Mouse (Mus musculus) midbrain, embryonic 13.5 days (tissue): ENCODE data around the gene Fam25c. TPM values are rescaled to one million over a fixed set of nuclear protein-coding genes. Genes with fewer than 3 reads are reported as not detected.

Experiments
- ATAC-seq: fragments of 200-750 bp; cut with Nextera tagmentation; 2 replicates; pipeline ENCODE4 v1.8.0; 2017; ENCODE audit warnings: mild to moderate bottlenecking, moderate TSS enrichment, moderate library complexity
- H3K27ac ChIP-seq: fragments of 300-500 bp; sonication (generic); 2 replicates; pipeline ENCODE4 v1.5.1; 2015; ENCODE audit warnings: inconsistent platforms, mild to moderate bottlenecking, moderate library complexity
- H3K27me3 ChIP-seq: fragments of 300-500 bp; sonication (generic); 2 replicates; pipeline ENCODE4 v1.6.1; 2015; ENCODE audit warnings: mild to moderate bottlenecking, inconsistent platforms
- H3K36me3 ChIP-seq: fragments of 300-500 bp; sonication (generic); 2 replicates; pipeline ENCODE4 v1.6.1; 2015; ENCODE audit warnings: mild to moderate bottlenecking, inconsistent platforms
- H3K4me1 ChIP-seq: fragments of 300-500 bp; sonication (generic); replicated peaks from 2 replicates; pipeline ENCODE4 v1.6.1; 2015; ENCODE audit warnings: inconsistent platforms
- H3K4me2 ChIP-seq: fragments of 300-500 bp; sonication (generic); replicated peaks from 2 replicates; pipeline ENCODE4 v1.6.1; 2015; ENCODE audit warnings: moderate library complexity, mild to moderate bottlenecking, inconsistent platforms
- H3K4me3 ChIP-seq: fragments of 300-500 bp; sonication (generic); replicated peaks from 2 replicates; pipeline ENCODE4 v1.5.1; 2015; ENCODE audit warnings: mild to moderate bottlenecking, inconsistent platforms
- H3K9ac ChIP-seq: fragments of 300-500 bp; sonication (generic); replicated peaks from 2 replicates; pipeline ENCODE4 v1.6.1; 2015; ENCODE audit warnings: mild to moderate bottlenecking, inconsistent platforms
- H3K9me3 ChIP-seq: fragments of 300-500 bp; sonication (generic); 2 replicates; pipeline ENCODE4 v1.6.1; 2016; ENCODE audit warnings: mild to moderate bottlenecking, inconsistent platforms
- WGBS: fragments of 180-500 bp; shearing (Covaris S2); methylation state at CpG from one replicate; pipeline ENCODE4 v1.1.7; 2015; 5-methylcytosine and 5-hydroxymethylcytosine counted together
- polyA plus RNA-seq: library from polyadenylated mRNA; unstranded; fragments of >200 nt; fragmentation: Nextera tagmentation; extraction: Ambion mirVana; gene quantifications from 2 replicates; pipeline ENCODE4 v1.2.1, GENCODE M21; 2015

Fam25c gene
- polyA plus RNA-seq: not detected in 2 replicates

DNA sequence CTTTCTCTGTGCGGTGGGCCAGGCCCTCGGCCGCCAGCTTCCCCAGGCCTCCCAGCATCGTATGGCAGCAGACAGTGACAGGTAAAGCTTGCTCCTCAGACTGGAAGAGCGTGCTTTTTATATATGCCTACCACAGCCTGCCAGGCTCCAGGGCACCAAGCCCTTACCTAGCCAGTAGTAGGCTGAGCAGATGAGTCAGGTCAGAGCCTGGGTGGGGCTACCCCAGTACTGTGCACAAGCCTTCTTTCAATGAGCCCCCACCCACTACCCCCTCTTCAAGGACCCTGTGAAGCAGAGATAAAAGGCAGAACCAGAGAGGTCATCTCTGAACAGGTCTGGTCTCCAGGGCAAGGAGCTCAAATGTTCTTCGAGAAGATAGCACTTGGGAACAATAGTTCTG lies at the start of gene Fam25c:
TSS of gene Fam25c (minus strand) at position 133 of the 400 bp plus-strand sequence.
- H3K27ac ChIP-seq: no peak within 1 kb of the TSS
- WGBS: 87% methylated on average over 6 of the region's 6 CpGs
- ATAC-seq: no peak
- no peaks in the 10 kb centered on the region for H3K9me3 ChIP-seq
- H3K36me3 ChIP-seq: no peaks in the 10 kb centered on the region
- no peak within 1 kb of the TSS for H3K4me3 ChIP-seq
- H3K4me2 ChIP-seq: no peak within 1 kb of the TSS
- H3K9ac ChIP-seq: no peak within 1 kb of the TSS
- no peaks in the 10 kb centered on the region for H3K4me1 ChIP-seq
- H3K27me3 ChIP-seq: no peaks in the 10 kb centered on the region

DNA sequence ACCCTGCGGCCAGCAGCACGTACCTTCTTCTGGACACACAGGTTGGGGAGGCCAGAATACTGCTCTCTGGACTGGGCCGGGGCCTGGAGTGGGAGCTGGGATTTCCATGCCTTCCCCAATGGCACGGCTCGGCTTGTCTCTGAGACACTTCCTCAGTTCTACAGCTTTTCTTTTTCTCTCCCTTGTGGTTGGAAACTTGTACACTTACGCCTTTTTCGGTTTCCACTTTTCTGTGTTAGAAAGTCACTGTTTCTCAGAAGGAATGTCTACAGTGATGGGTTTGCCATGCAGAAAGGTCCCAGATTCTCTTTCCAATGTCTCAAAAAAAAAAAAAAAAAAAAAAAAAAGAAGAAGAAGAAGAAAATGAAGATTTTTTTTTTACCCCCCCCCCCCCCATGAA lies 48.2 kb upstream of the Fam25c start:
- H3K4me2 ChIP-seq: no peak overlapping the region
- H3K27me3 ChIP-seq: no peaks in the 10 kb centered on the region
- WGBS: over 99% methylated on average over 7 of the region's 7 CpGs
- H3K9me3 ChIP-seq: no peaks in the 10 kb centered on the region
- H3K4me3 ChIP-seq: no peak overlapping the region
- no peaks in the 10 kb centered on the region for H3K4me1 ChIP-seq
- no peak overlapping the region for H3K9ac ChIP-seq
- peaks cover 68% of the 10 kb centered on the region for H3K36me3 ChIP-seq
- H3K27ac ChIP-seq: no peak overlapping the region
- ATAC-seq: no peak

DNA sequence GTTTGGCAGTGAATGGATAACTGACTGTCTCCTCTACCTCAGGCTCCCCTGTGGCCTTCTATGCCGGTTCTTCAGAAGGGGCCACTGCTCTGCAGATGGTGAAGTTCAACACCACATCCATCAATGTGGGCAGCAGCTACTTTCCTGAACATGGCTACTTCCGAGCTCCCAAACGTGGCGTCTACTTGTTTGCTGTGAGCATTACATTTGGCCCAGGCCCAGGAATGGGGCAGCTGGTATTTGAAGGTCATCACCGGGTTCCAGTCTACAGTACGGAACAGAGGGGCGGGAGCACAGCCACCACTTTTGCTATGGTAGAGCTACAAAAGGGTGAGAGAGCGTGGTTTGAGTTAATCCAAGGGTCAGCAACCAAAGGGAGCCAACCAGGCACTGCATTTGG lies 47.6 kb upstream of the Fam25c start:
- no peaks in the 10 kb centered on the region for H3K4me1 ChIP-seq
- H3K4me3 ChIP-seq: no peak overlapping the region
- H3K9me3 ChIP-seq: no peaks in the 10 kb centered on the region
- H3K4me2 ChIP-seq: no peak overlapping the region
- WGBS: 92% methylated on average over 8 of the region's 8 CpGs
- no peak overlapping the region for H3K27ac ChIP-seq
- no peaks in the 10 kb centered on the region for H3K27me3 ChIP-seq
- H3K9ac ChIP-seq: no peak overlapping the region
- ATAC-seq: no peak
- H3K36me3 ChIP-seq: peaks cover 68% of the 10 kb centered on the region

DNA sequence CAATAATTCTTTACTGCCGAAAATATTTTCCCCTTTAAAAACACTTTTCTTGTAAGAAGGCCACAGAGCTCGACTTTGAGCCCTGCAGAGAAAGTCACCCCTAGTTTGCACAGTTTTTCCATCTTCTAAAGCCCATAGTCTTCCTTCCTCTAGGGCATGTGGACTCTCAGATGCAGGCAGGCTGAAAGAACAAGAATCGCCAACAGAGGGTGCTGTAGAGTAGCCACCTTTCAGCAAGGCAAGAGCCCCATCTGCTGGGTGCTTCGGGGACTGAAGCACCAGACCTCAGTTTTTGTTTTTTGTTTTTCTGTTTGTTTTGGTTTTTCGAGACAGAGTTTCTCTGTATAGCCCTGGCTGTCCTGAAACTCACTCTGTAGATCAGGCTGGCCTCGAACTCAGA lies 45.9 kb upstream of the Fam25c start:
- Histone ChIP-seq H3K27ac (no peak overlapping the region), H3K27me3 (no peaks in the 10 kb centered on the region), H3K4me2 (no peak overlapping the region), H3K9me3 (no peaks in the 10 kb centered on the region), H3K4me1 (no peaks in the 10 kb centered on the region), H3K9ac (no peak overlapping the region), H3K4me3 (no peak overlapping the region), H3K36me3 (peaks cover 59% of the 10 kb centered on the region)
- 57% methylated on average over 6 of the region's 6 CpGs for WGBS
- ATAC-seq: no peak

DNA sequence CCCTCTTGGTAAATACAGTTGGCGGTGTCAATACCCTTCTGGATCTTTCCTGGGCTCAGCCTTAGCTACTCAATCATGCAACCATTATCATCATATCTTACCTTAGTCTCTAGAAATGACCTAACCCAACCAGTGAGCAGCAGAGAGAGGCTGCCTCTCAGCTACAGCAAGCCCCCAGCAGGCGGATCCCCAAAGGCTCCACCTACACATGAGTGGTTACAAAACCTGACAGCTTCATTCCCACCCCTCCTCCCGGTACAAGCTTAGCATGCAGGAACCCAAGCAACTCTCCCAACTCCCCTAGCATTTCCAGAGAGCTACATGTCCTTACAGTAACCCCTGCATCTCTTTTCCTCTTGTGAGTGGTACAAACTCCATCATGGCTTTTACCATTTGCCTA lies 44.8 kb upstream of the Fam25c start:
- Histone ChIP-seq H3K9me3 (no peaks in the 10 kb centered on the region), H3K4me2 (no peak overlapping the region), H3K4me3 (no peak overlapping the region), H3K9ac (no peak overlapping the region), H3K36me3 (peaks cover 48% of the 10 kb centered on the region), H3K4me1 (no peaks in the 10 kb centered on the region), H3K27me3 (no peaks in the 10 kb centered on the region), H3K27ac (no peak overlapping the region)
- ATAC-seq: no peak
- WGBS: 93% methylated on average over 3 of the region's 3 CpGs

DNA sequence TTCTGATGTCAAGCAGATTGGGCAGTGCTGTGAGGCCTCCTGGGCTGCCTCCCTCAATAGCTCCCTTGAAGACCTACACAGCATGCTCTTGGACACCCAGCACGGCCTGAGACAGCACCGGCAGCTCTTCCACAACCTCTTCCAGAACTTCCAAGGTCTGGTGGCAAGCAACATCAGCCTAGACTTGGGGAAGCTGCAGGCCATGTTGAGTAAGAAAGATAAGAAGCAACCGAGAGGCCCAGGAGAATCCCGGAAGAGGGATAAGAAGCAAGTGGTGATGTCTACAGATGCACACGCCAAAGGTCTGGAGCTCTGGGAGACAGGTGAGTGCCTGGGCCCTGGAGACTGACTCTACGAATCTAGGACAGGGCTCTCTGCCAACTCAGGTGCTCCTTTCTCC lies 44.1 kb upstream of the Fam25c start:
- Histone ChIP-seq H3K4me3 (no peak overlapping the region), H3K4me2 (no peak overlapping the region), H3K36me3 (peaks cover 40% of the 10 kb centered on the region), H3K27ac (no peak overlapping the region), H3K9me3 (no peaks in the 10 kb centered on the region), H3K4me1 (no peaks in the 10 kb centered on the region), H3K9ac (no peak overlapping the region), H3K27me3 (no peaks in the 10 kb centered on the region)
- 98% methylated on average over 6 of the region's 6 CpGs for WGBS
- no peak for ATAC-seq

DNA sequence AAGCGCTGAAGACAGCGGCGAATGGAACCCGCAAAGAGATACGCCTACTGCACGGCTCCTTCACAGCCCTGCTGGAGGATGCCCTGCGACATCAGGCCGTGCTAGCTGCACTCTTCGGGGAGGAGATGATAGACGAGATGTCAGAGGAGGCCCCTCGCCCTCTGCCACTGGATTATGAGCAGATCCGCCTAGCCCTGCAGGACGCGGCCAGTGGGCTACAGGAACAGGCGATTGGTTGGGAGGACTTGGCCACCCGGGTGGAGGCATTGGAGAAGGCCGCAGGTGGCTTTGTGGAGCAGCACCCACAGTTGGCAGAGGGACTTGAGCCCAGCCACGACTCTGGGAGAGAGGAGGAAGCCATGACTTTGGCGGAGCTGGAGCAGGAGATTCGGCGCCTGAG lies 43.7 kb upstream of the Fam25c start:
- H3K4me1 ChIP-seq: no peaks in the 10 kb centered on the region
- H3K36me3 ChIP-seq: peaks cover 40% of the 10 kb centered on the region
- no peak for ATAC-seq
- H3K4me3 ChIP-seq: no peak overlapping the region
- H3K27ac ChIP-seq: no peak overlapping the region
- no peaks in the 10 kb centered on the region for H3K27me3 ChIP-seq
- WGBS: 94% methylated on average over 21 of the region's 21 CpGs
- no peak overlapping the region for H3K4me2 ChIP-seq
- H3K9me3 ChIP-seq: no peaks in the 10 kb centered on the region
- no peak overlapping the region for H3K9ac ChIP-seq

DNA sequence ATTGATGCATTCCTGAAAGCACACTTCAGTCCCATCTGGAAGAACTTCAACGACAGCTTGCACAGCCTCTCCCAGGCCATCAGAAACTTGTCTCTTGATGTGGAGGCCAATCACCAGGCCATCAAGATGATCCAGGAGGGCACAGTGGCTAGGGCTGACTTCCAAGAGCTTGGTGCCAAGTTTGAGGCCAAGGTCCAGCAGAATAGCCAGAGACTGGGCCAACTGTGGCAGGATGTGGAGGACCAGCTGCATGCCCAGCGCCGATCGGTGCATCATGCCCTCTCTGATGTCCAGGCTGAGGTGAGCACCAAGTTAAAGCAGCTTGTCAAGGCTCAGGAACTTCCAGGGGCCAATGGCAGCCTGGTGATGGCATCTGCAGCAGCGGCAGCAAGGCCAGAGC lies 42.6 kb upstream of the Fam25c start:
- no peak overlapping the region for H3K9ac ChIP-seq
- no peak overlapping the region for H3K4me2 ChIP-seq
- WGBS: 95% methylated on average over 5 of the region's 5 CpGs
- H3K36me3 ChIP-seq: peaks cover 34% of the 10 kb centered on the region
- no peaks in the 10 kb centered on the region for H3K9me3 ChIP-seq
- no peak for ATAC-seq
- no peak overlapping the region for H3K27ac ChIP-seq
- H3K4me1 ChIP-seq: peaks cover 3% of the 10 kb centered on the region; the same call in 1 of the 2 replicates
- H3K27me3 ChIP-seq: no peaks in the 10 kb centered on the region
- H3K4me3 ChIP-seq: no peak overlapping the region

DNA sequence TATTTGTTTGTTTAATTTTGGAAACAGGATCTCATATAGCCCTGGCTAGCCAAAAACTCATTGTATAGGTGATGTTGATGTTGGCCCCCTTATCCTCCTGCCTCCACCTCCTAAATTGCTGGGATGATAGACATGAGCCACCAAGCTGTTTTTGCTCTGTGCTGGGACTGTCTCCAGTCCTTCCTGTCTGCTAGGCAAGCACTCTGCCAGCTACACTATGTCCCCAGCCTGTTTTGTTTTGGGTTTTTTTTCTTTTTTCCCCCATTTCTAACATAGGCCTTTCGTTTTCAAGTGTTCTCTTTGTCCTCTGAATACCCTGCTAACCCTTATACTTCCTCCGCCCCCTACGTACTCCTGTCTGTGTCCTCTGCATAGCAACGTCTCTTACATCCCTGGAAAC lies 38.1 kb upstream of the Fam25c start:
- no peak overlapping the region for H3K4me2 ChIP-seq
- no peaks in the 10 kb centered on the region for H3K27me3 ChIP-seq
- H3K4me1 ChIP-seq: peaks cover 3% of the 10 kb centered on the region; the same call in 1 of the 2 replicates
- no peak overlapping the region for H3K4me3 ChIP-seq
- H3K9me3 ChIP-seq: no peaks in the 10 kb centered on the region
- ATAC-seq: no peak
- WGBS: 38% methylated on average over 4 of the region's 4 CpGs
- H3K36me3 ChIP-seq: peaks cover 14% of the 10 kb centered on the region
- no peak overlapping the region for H3K27ac ChIP-seq
- H3K9ac ChIP-seq: no peak overlapping the region

DNA sequence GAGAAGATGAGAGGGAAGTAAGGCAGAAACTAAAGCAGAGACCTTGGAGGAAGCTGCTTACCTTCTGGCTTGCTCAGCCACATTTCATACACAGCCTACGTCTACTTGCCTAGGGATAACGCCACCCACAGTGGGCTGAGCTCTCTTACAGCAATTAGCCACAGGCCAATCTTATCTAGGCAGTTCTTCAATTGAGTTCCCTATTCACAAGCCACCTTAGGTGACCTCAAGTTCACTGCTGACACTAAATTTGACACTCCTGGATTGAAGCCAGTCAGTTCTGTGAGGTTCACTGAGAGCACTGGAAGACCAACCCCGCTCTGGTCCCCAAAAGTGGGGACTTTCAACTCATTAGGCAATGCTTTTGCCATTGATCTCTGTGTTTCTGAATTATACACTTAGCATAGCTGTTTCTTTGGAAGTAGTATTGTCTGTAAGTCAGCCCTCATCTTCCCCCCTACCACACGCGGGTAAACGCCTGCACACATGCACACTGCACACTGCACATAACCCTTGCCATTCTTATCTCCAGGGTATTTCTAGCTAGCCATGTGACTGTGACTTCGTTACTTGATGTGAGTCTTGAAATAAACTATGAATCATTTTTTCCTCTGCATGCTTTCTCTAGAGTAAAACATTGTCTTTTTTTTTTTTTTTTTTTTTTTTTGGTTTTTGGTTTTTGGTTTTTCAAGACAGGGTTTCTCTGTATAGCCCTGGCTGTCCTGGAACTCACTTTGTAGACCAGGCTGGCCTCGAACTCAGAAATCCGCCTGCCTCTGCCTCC lies 27.9 kb upstream of the Fam25c start:
- Histone ChIP-seq H3K4me2 (no peak overlapping the region), H3K27ac (no peak overlapping the region), H3K4me1 (peaks cover 9% of the 10 kb centered on the region; the same call in 1 of the 2 replicates), H3K4me3 (no peak overlapping the region), H3K9me3 (no peaks in the 10 kb centered on the region), H3K36me3 (no peaks in the 10 kb centered on the region), H3K27me3 (no peaks in the 10 kb centered on the region), H3K9ac (no peak overlapping the region)
- WGBS: 95% methylated on average over 8 of the region's 9 CpGs
- ATAC-seq: no peak

DNA sequence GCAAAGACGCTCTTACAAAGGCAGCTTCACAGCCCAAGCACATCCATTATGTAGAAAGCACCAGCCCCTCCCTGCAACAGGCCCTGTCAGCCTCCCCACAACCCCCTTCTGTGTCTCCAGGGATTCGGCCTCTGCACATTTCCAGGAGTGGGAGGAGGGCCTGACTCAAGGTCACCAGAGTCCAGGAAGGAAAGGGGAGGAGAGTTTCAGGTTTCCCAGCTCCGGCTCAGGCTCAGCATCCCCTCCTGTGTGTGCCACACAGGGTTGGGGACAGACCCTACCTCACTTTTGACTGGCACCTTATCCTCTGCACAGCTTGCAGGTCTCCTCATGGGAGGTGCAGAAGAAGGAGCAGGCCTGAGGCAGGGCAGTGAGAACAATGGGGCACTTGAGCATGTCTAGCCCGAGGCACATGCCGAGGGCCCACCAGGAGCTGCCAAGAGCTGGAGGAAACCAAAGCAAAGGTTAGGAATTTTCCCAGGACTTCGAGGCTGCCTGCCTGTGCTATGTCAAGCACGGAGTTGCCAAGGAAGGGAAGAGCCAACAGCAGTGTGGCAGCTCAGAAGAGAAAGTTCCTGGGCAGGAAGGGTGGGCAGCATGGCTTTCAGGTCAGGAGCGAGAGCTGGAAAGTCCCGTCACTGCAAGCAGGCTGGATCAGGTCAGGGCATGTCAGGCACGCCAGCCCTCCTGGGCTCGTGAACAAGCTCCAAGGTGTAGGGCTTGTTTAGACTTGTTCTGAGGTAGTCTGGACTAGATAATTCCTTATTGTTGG lies 23.5 kb upstream of the Fam25c start:
- peaks cover 16% of the 10 kb centered on the region; the same call in 1 of the 2 replicates for H3K4me1 ChIP-seq
- peak; percentile 67 for ATAC-seq
- no peak overlapping the region for H3K4me3 ChIP-seq
- H3K9me3 ChIP-seq: no peaks in the 10 kb centered on the region
- H3K36me3 ChIP-seq: no peaks in the 10 kb centered on the region
- 45% methylated on average over 11 of the region's 11 CpGs for WGBS
- no peaks in the 10 kb centered on the region for H3K27me3 ChIP-seq
- H3K4me2 ChIP-seq: no peak overlapping the region
- peak overlapping the region; percentile 19; the same call in 1 of the 2 replicates for H3K27ac ChIP-seq
- H3K9ac ChIP-seq: no peak overlapping the region

DNA sequence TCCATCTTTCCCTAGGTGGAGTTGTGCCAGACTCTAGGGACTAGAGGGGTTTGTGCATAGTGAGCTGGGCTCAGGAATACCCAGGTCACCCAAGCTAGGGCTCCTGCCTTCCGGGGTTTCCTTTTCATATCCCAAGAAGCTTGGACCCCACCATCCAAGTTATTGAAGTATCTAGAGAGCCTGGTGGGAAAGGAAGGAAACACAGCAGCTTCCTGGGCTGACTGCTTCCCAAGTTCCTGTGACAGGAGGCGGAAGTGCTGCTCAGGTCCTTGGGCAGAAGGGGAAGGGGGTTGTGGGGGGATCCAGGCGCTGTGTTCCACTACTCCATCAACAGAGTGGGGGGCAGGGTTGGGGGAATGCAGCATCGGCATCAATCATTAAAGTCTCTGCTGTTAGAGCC lies 21.9 kb upstream of the Fam25c start:
- Histone ChIP-seq H3K27me3 (no peaks in the 10 kb centered on the region), H3K27ac (no peak overlapping the region), H3K9ac (no peak overlapping the region), H3K4me1 (peaks cover 16% of the 10 kb centered on the region; the same call in 1 of the 2 replicates), H3K4me2 (no peak overlapping the region), H3K9me3 (no peaks in the 10 kb centered on the region), H3K4me3 (no peak overlapping the region), H3K36me3 (no peaks in the 10 kb centered on the region)
- no peak for ATAC-seq
- WGBS: 83% methylated on average over 4 of the region's 4 CpGs
